Mouse (Mus musculus) megakaryocyte, embryonic 14.5 days (primary cell): ENCODE measurements around the gene Dock2.

Experiments used
- FLI1 ChIP-seq: IDR thresholded peaks from 2 replicates; pipeline ENCODE4 v1.6.1; 2012; ENCODE audit warnings: low read length, inconsistent platforms, mixed read lengths
- GATA1 ChIP-seq: IDR thresholded peaks from 3 replicates; pipeline ENCODE4 v1.6.1; 2012; ENCODE audit warnings: mixed read lengths, low read length, inconsistent platforms, borderline replicate concordance

GRCm38 (mm10) chr11:34228758-34229364 lies 554.8 kb downstream of the Dock2 start:
- no peak for TF ChIP-seq GATA1
- no peak for TF ChIP-seq FLI1
